Mouse (Mus musculus) heart, embryonic 14.5 days (tissue): ENCODE measurements at regions not wholly inside any gene's neighbourhood (a gene's known extent, or its start where the extent isn't known, plus 50 kb on each side); places are given as distances from the start of the nearest gene placed in this dataset.

Experiments
- ATAC-seq: fragments of 200-750 bp; cut with Nextera tagmentation; 2 replicates; pipeline ENCODE4 v1.8.0; 2017; ENCODE audit warnings: low read depth, moderate TSS enrichment; ENCODE audit not compliant: insufficient number of reproducible peaks, insufficient read depth, low FRiP score
- H3K27ac ChIP-seq, 2 experiments: fragments of 200-500 bp in 1 of 2; fragments of 300-500 bp in 1 of 2; sonication (generic) in 1 of 2; replicated peaks in 1 of 2; 2 replicates each; pipeline ENCODE4 v1.5.1; 2012 to 2014; ENCODE audit warnings: low read depth in 2 of 2, low read length in 2 of 2, control low read depth in 1 of 2, mild to moderate bottlenecking in 1 of 2, mixed read lengths in 1 of 2; ENCODE audit not compliant: control insufficient read depth in 1 of 2, insufficient read depth in 1 of 2
- H3K27me3 ChIP-seq: fragments of 300-500 bp; sonication (generic); 2 replicates; pipeline ENCODE4 v1.6.1; 2014; ENCODE audit warnings: mild to moderate bottlenecking, low read length, control low read depth; ENCODE audit not compliant: control insufficient read depth, insufficient read depth
- H3K36me3 ChIP-seq: fragments of 300-500 bp; sonication (generic); 2 replicates; pipeline ENCODE4 v1.6.1; 2014; ENCODE audit warnings: mild to moderate bottlenecking, control low read depth, low read length, mixed read lengths; ENCODE audit not compliant: control insufficient read depth, insufficient read depth
- H3K4me1 ChIP-seq, 2 experiments: fragments of 200-500 bp in 1 of 2; fragments of 300-500 bp in 1 of 2; sonication (generic) in 1 of 2; 2 replicates each; pipeline ENCODE4 v1.6.1; 2012 to 2014; ENCODE audit warnings: low read length in 2 of 2, control low read depth in 1 of 2, mixed read lengths in 1 of 2; ENCODE audit not compliant: control insufficient read depth in 2 of 2, insufficient read depth in 2 of 2
- H3K4me2 ChIP-seq: fragments of 300-500 bp; sonication (generic); 2 replicates; pipeline ENCODE4 v1.6.1; 2014; ENCODE audit warnings: mild to moderate bottlenecking, low read length
- H3K4me3 ChIP-seq, 2 experiments: fragments of 200-500 bp in 1 of 2; fragments of 300-500 bp in 1 of 2; sonication (generic) in 1 of 2; 2 replicates each; pipeline ENCODE4 v1.5.1; 2012 to 2014; ENCODE audit warnings: low read length in 2 of 2, mild to moderate bottlenecking in 2 of 2, control low read depth in 1 of 2, low read depth in 1 of 2, moderate library complexity in 1 of 2; ENCODE audit not compliant: control insufficient read depth in 1 of 2, insufficient read depth in 1 of 2
- H3K9ac ChIP-seq: fragments of 300-500 bp; sonication (generic); 2 replicates; pipeline ENCODE4 v1.6.1; 2014; ENCODE audit warnings: mild to moderate bottlenecking, low read length
- H3K9me3 ChIP-seq: fragments of 300-500 bp; sonication (generic); 2 replicates; pipeline ENCODE4 v1.6.1; 2016; ENCODE audit warnings: low read length, control low read depth; ENCODE audit not compliant: control insufficient read depth
- WGBS: fragments of 180-500 bp; shearing (Covaris S2); extraction: QIAGEN DNeasy Blood & Tissue Kit; methylation state at CpG from one replicate; pipeline ENCODE4 v1.1.7; 2014; 5-methylcytosine and 5-hydroxymethylcytosine counted together

DNA sequence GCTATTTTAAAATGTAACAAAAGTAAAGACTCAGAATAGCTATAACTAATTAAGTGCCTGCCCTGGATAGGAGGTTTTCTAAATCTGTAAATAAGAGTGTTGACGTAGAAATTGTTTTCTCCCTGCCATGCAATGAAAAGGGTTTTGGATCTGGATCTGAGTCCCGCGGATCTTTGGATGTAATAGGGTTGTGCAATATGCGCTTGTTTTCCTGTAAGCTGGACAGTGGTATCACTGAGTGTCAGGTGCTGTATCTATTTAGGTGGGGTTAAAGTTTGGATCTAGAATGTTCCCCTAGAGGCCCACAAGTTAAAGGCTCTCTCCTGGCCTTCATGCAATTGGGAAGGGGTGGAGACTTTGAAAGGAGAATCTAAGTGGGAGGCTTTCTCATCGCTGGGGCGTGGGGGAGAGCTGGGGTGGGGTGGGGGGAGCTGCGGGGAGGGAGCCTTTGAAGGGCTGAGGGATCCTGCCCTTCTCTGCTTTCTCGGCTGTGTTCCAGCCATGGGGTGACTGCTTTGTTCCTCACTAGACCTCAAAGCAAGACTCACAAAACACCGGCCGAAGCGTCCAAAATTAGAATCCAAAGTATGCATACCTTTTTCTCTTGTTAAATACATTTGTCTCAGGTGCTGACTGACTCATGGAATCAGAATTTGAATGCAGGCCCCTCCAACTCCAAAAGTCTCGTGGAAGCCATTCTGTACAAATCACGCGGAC lies 70.0 kb upstream of the Caprin1 start:
- H3K4me2 ChIP-seq: no peak overlapping the region

DNA sequence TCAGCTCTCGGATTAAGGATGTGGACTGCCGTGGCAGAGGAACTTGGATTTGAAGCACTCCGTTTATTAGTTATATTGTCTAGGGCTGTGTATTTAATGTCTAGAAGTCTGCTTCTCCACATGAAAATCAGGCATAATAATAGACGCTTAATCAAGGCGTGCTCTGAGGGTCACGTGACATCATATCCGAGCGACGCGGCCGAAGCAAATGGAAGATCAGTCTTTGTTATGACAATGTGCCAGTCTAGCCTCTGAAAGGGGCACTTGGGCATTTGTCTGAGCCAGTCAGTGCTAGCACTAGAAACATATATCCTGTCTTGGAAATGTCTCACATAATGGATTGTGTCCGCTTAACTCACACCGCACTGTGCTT lies 70.5 kb upstream of the Caprin1 start:
- H3K4me3 ChIP-seq: no peak overlapping the region
- H3K9me3 ChIP-seq: peaks cover 6% of the 10 kb centered on the region; the same call in 1 of the 2 replicates
- H3K9ac ChIP-seq: no peak overlapping the region
- H3K36me3 ChIP-seq: no peaks in the 10 kb centered on the region
- no peak overlapping the region for H3K27ac ChIP-seq
- WGBS: 88% methylated on average over 13 of the region's 13 CpGs
- no peak overlapping the region for H3K4me2 ChIP-seq
- H3K27me3 ChIP-seq: peaks cover 3% of the 10 kb centered on the region; the same call in 1 of the 2 replicates
- ATAC-seq: no peak
- no peaks in the 10 kb centered on the region for H3K4me1 ChIP-seq

More for the DNA sequence above, 70.0 kb upstream of the Caprin1 start:
- Histone ChIP-seq H3K4me3 (no peak overlapping the region), H3K27me3 (peaks cover 3% of the 10 kb centered on the region; the same call in 1 of the 2 replicates), H3K9me3 (peaks cover 6% of the 10 kb centered on the region; the same call in 1 of the 2 replicates), H3K9ac (no peak overlapping the region), H3K4me1 (no peaks in the 10 kb centered on the region), H3K36me3 (no peaks in the 10 kb centered on the region), H3K27ac (no peak overlapping the region)
- WGBS: 66% methylated on average over 14 of the region's 14 CpGs
- no peak for ATAC-seq

- H3K4me3 ChIP-seq: no peak overlapping the region
- no peak for ATAC-seq
- H3K27ac ChIP-seq: no peak overlapping the region
- peaks cover 3% of the 10 kb centered on the region; the same call in 1 of the 2 replicates for H3K27me3 ChIP-seq
- no peak overlapping the region for H3K9ac ChIP-seq
- H3K4me1 ChIP-seq: no peaks in the 10 kb centered on the region
- H3K36me3 ChIP-seq: no peaks in the 10 kb centered on the region
- H3K9me3 ChIP-seq: peaks cover 6% of the 10 kb centered on the region; the same call in 1 of the 2 replicates
- no peak overlapping the region for H3K4me2 ChIP-seq
- 57% methylated on average over 7 of the region's 7 CpGs for WGBS
These were observed 71.2 kb upstream of the Caprin1 start for GRCm38 (mm10) chr2:103868655-103869054.

DNA sequence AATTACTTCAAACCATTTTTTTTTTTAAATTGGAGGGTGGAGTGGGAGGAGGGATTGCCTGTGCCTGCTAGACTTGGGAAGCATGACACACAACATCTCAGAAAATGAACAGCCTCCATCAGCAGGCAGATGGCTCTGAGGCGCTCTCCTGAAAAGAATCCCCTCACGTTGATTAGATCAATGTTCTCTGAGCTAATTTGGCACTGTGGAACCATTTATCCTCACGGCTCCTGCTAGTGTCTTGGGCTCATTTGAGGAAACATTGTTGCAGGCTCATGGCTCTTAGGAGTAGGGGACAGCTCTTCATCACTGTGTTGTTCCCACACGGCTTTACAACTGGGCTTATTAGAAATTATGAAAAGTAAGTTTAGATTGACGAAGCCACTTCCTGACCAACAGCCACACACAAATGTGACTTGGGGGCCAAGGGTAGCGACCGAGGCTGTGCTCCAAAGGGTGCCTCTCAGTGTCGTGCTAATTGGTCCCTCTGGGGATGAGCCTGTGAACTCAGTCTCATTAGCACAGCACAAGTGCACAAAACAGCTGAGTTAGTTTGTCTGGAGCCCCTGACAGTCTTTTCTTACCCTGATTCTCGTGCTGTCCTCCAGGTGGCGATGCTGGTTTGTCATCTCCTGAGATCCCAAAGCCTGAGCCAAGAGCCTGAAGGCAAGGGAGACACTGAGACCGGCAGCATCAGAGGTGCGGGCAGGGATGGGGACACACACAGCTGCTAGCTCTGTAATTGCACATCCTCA lies 74.2 kb upstream of the Caprin1 start:
- Histone ChIP-seq H3K4me2 (no peak overlapping the region), H3K9ac (no peak overlapping the region), H3K27ac (no peak overlapping the region), H3K4me3 (no peak overlapping the region), H3K27me3 (peaks cover 3% of the 10 kb centered on the region; the same call in 1 of the 2 replicates), H3K36me3 (no peaks in the 10 kb centered on the region), H3K9me3 (no peaks in the 10 kb centered on the region), H3K4me1 (no peaks in the 10 kb centered on the region)
- no peak for ATAC-seq
- 27% methylated on average over 12 of the region's 12 CpGs for WGBS

GRCm38 (mm10) chr2:103872277-103872636 lies 74.8 kb upstream of the Caprin1 start:
- no peak overlapping the region for H3K4me2 ChIP-seq
- no peak overlapping the region for H3K9ac ChIP-seq
- no peaks in the 10 kb centered on the region for H3K9me3 ChIP-seq
- no peaks in the 10 kb centered on the region for H3K36me3 ChIP-seq
- peaks cover 3% of the 10 kb centered on the region; the same call in 1 of the 2 replicates for H3K27me3 ChIP-seq
- WGBS: 62% methylated on average over 3 of the region's 3 CpGs
- no peaks in the 10 kb centered on the region for H3K4me1 ChIP-seq
- no peak for ATAC-seq
- H3K4me3 ChIP-seq: no peak overlapping the region
- no peak overlapping the region for H3K27ac ChIP-seq

- no peak for ATAC-seq
- Histone ChIP-seq H3K9ac (no peak overlapping the region), H3K27ac (no peak overlapping the region), H3K4me1 (no peaks in the 10 kb centered on the region), H3K4me2 (no peak overlapping the region), H3K9me3 (no peaks in the 10 kb centered on the region), H3K36me3 (no peaks in the 10 kb centered on the region), H3K27me3 (peaks cover 3% of the 10 kb centered on the region; the same call in 1 of the 2 replicates), H3K4me3 (no peak overlapping the region)
- WGBS: 89% methylated on average over 6 of the region's 6 CpGs
These were observed 75.9 kb upstream of the Caprin1 start for GRCm38 (mm10) chr2:103873381-103873780.

DNA sequence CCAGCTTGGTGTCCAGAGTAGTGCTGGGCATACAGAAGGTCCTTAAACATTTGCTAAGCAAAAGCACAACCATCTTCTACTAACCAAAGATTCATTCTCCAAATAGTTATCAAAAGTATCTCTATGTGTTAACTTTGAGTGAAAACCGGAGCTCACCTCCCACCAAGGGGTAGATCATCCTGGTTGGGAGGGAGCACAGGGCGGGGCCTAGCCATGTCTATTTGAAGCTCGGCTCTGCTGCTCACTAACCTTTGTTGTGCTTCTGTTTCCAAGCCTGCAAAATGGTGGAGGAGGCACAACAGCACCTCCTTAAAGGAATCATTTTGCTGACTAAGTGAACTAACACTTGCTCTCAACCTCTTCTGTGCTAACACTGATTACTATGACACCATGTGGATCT lies 77.0 kb upstream of the Caprin1 start:
- no peaks in the 10 kb centered on the region for H3K4me1 ChIP-seq
- H3K36me3 ChIP-seq: no peaks in the 10 kb centered on the region
- H3K4me3 ChIP-seq: no peak overlapping the region
- no peaks in the 10 kb centered on the region for H3K9me3 ChIP-seq
- 67% methylated on average over 3 of the region's 3 CpGs for WGBS
- no peak overlapping the region for H3K4me2 ChIP-seq
- ATAC-seq: no peak
- H3K27ac ChIP-seq: no peak overlapping the region
- peaks cover 3% of the 10 kb centered on the region; the same call in 1 of the 2 replicates for H3K27me3 ChIP-seq
- H3K9ac ChIP-seq: no peak overlapping the region
